ENCODE assay signal across 27 mouse cellular contexts in genomic region chr4:45480595-45480994, GRCm38 (mm10). TPM values are rescaled to one million over a fixed set of nuclear protein-coding genes. Genes with fewer than 3 reads are reported as not detected.
DNase-seq lines count a peak whose midpoint lies in the region; ATAC-seq and TF ChIP-seq lines count a peak whose summit lies in the region.
"Had no signal": no experiment of that assay in that cellular context is flagged by ENCODE, and none has a peak within 500 bp of the region (broad histone marks: within the 10 kb centered on the region; RNA-seq: fewer than 3 reads in every experiment).

No protein-coding gene starts in this region.

- no peak for TF ChIP-seq EP300 in MEL (IDR thresholded peaks at IDR 0.05; ENCODE audit: low read depth in 1 of 2, low read length in 2 of 2)
- no peak for TF ChIP-seq EP300 in liver, embryonic 14.5 days (IDR thresholded peaks at IDR 0.05; ENCODE audit: low read depth)

- DNase-seq in heart, postnatal 25 days (ENCODE audit: low spot score): no peak
- DNase-seq in kidney, postnatal 10 days: peak; percentile 27
- DNase-seq in kidney, postnatal 14 days: no peak
- no peak for DNase-seq in MEL (ENCODE audit: low read depth, low spot score)
- DNase-seq in liver, embryonic 14.5 days (ENCODE audit: low read depth in 3 of 3, low spot score in 3 of 3): no peak
- no peak for DNase-seq in adrenal gland, adult 18-20 months (ENCODE audit: low spot score in 2 of 2)
- no peak for DNase-seq in layer of hippocampus, postnatal 25 days (ENCODE audit: extremely low spot score in 1 of 2, low spot score in 1 of 2)
- DNase-seq: adrenal gland, postnatal 10 days; cerebellum, adult 2 months; cerebellum, postnatal 25 days; gastrocnemius, postnatal 10 days; heart, adult 11 months; kidney, postnatal 4 days; left cerebral cortex, postnatal 4 days; lung, adult 2 months; right cerebral cortex, postnatal 14 days; thymus, adult 2 months; thymus, postnatal 4 days had no signal

- H3K27ac ChIP-seq in heart, embryonic 12.5 days (ENCODE audit: poor library complexity, severe bottlenecking): peak overlapping the region; percentile 95
- H3K27ac ChIP-seq in MEL (ENCODE audit: control insufficient read depth, low read depth, low read length): no peak overlapping the region
- H3K27ac ChIP-seq in liver, embryonic 14.5 days: peak overlapping the region; percentile 23; the same call in 1 of the 2 replicates
- H3K27ac ChIP-seq: embryonic facial prominence, embryonic 13.5 days; hindbrain, postnatal 0 days; midbrain, embryonic 12.5 days; stomach, postnatal 0 days had no signal

- intact Hi-C loops in heart, postnatal 25 days (cut with DNase I): no loop called here

- H3K27me3 ChIP-seq in heart, embryonic 12.5 days (replicated peaks): peaks cover 9% of the 10 kb centered on the region; the same call in 1 of the 2 replicates
- H3K27me3 ChIP-seq in MEL (ENCODE audit: control insufficient read depth in 1 of 2, insufficient read depth in 2 of 2, low read length in 2 of 2): no peaks in the 10 kb centered on the region
- no peaks in the 10 kb centered on the region for H3K27me3 ChIP-seq in liver, embryonic 14.5 days (ENCODE audit: control insufficient read depth, insufficient read depth, low read length)
- H3K27me3 ChIP-seq: embryonic facial prominence, embryonic 13.5 days; midbrain, embryonic 12.5 days had no signal

- no peaks in the 10 kb centered on the region for H3K36me3 ChIP-seq in heart, embryonic 12.5 days
- H3K36me3 ChIP-seq in MEL (ENCODE audit: control insufficient read depth in 1 of 2, insufficient read depth in 2 of 2, low read length in 2 of 2): no peaks in the 10 kb centered on the region; a peak in 1 of 4 replicates
- H3K36me3 ChIP-seq in liver, embryonic 14.5 days (replicated peaks; ENCODE audit: control insufficient read depth, insufficient read depth, low read depth): no peaks in the 10 kb centered on the region; the same call in 1 of the 2 replicates
- H3K36me3 ChIP-seq: midbrain, embryonic 12.5 days had no signal

- peak overlapping the region; percentile 44 for H3K9ac ChIP-seq in heart, embryonic 12.5 days
- no peak overlapping the region for H3K9ac ChIP-seq in MEL (ENCODE audit: control insufficient read depth, low read depth, low read length, poor library complexity, severe bottlenecking)
- H3K9ac ChIP-seq in liver, embryonic 14.5 days (replicated peaks): 0 out of 2 replicates have a peak overlapping the region, but pooled peaks have one; percentile 7
- H3K9ac ChIP-seq: embryonic facial prominence, embryonic 13.5 days; midbrain, embryonic 12.5 days had no signal

- 63% methylated on average over 3 of the region's 3 CpGs for WGBS in heart, embryonic 12.5 days
- WGBS in liver, embryonic 14.5 days (ENCODE audit: insufficient replicate concordance): 57% methylated on average over 3 of the region's 3 CpGs

- peaks cover 100% of the 10 kb centered on the region for H3K4me1 ChIP-seq in heart, embryonic 12.5 days (replicated peaks)
- peaks cover 0 to 5% of the 10 kb centered on the region in 2 experiments; a peak in 1 of 4 replicates for H3K4me1 ChIP-seq in MEL (ENCODE audit: control insufficient read depth in 1 of 2, insufficient read depth in 2 of 2, low read length in 2 of 2)
- H3K4me1 ChIP-seq in liver, embryonic 14.5 days (replicated peaks; ENCODE audit: control insufficient read depth in 2 of 2, insufficient read depth in 2 of 2, low read length in 1 of 2): peaks cover 62 to 64% of the 10 kb centered on the region in 2 experiments

- no peaks in the 10 kb centered on the region for H3K79me2 ChIP-seq in MEL (ENCODE audit: control insufficient read depth, insufficient read depth, low read length, poor library complexity)

- TF ChIP-seq POLR2A in MEL (IDR thresholded peaks at IDR 0.05; ENCODE audit: control insufficient read depth in 1 of 2, insufficient read depth in 1 of 2, low read depth in 1 of 2, low read length in 2 of 2, poor library complexity in 1 of 2): no peak

- H3K4me3 ChIP-seq in heart, embryonic 12.5 days: no peak overlapping the region
- H3K4me3 ChIP-seq in MEL (ENCODE audit: control insufficient read depth in 1 of 2, insufficient read depth in 1 of 2, low read depth in 2 of 2, low read length in 2 of 2): no peak overlapping the region
- no peak overlapping the region for H3K4me3 ChIP-seq in liver, embryonic 14.5 days (ENCODE audit: insufficient read depth in 1 of 2, low read depth in 2 of 2, low read length in 2 of 2)
- H3K4me3 ChIP-seq: embryonic facial prominence, embryonic 13.5 days; erythroblast, embryonic 14.5 days; midbrain, embryonic 12.5 days had no signal

- 0 out of 2 replicates have a peak overlapping the region, but pooled peaks have one; percentile 21 for H3K4me2 ChIP-seq in heart, embryonic 12.5 days
- H3K4me2 ChIP-seq in liver, embryonic 14.5 days (ENCODE audit: low read depth): no peak overlapping the region
- H3K4me2 ChIP-seq: embryonic facial prominence, embryonic 13.5 days; midbrain, embryonic 12.5 days had no signal

- TF ChIP-seq RAD21 in MEL (IDR thresholded peaks at IDR 0.05; ENCODE audit: low read depth, low read length): no peak

- H3K9me3 ChIP-seq in heart, embryonic 12.5 days (replicated peaks): no peaks in the 10 kb centered on the region
- H3K9me3 ChIP-seq in MEL (replicated peaks; ENCODE audit: insufficient read depth, low read length): no peaks in the 10 kb centered on the region
- no peaks in the 10 kb centered on the region for H3K9me3 ChIP-seq in liver, embryonic 14.5 days (ENCODE audit: control insufficient read depth, low read length)
- H3K9me3 ChIP-seq: embryonic facial prominence, embryonic 13.5 days; midbrain, embryonic 12.5 days had no signal

- ATAC-seq in heart, embryonic 12.5 days (ENCODE audit: insufficient number of reproducible peaks, low FRiP score): no peak
- no peak for ATAC-seq in liver, embryonic 14.5 days (ENCODE audit: insufficient read depth)
- ATAC-seq: activated CD4-positive, CD25-positive, alpha-beta regulatory T cell, adult 4 months; forebrain, embryonic 14.5 days; hindbrain, postnatal 0 days; intestine, embryonic 16.5 days had no signal

- TF ChIP-seq CTCF in MEL (IDR thresholded peaks at IDR 0.05 in 2 of 3, conservative IDR thresholded peaks at IDR 0.05 in 1 of 3; ENCODE audit: control insufficient read depth in 1 of 3, insufficient read depth in 1 of 3, low read depth in 2 of 3, low read length in 3 of 3, poor library complexity in 1 of 3, severe bottlenecking in 1 of 3): no peak
- no peak for TF ChIP-seq CTCF in liver, embryonic 14.5 days (IDR thresholded peaks at IDR 0.05; ENCODE audit: low read depth)

TF ChIP-seq in MEL, 35 proteins besides CTCF, POLR2A, EP300 and RAD21:
- TF ChIP-seq POLR2AphosphoS2 (IDR thresholded peaks at IDR 0.05; ENCODE audit: low read length) (no peak), GABPA (IDR thresholded peaks at IDR 0.05; ENCODE audit: low read depth, low read length) (no peak), TAL1 (IDR thresholded peaks at IDR 0.05; ENCODE audit: low read length) (no peak), MAFK (IDR thresholded peaks at IDR 0.05; ENCODE audit: borderline replicate concordance, low read depth, low read length) (peak; percentile 77)
TF ChIP-seq in MEL: peak in this region for 1.

RNA-seq across cellular contexts. Expression of gene Shb, which starts 51.7 kb away (rescaled TPM):
- polyA plus RNA-seq in heart, embryonic 12.5 days (2016; fragmentation: Nextera tagmentation; extraction: Ambion mirVana): 13.9 and 15.3 TPM in 2 replicates
- 10 to 100 TPM; 34.9 to 37.7 TPM for total RNA-seq in heart, postnatal 25 days (2021)
- 4.7 and 5.2 TPM in 2 replicates for total RNA-seq in MEL (2012; rRNA removed)
- 10 to 100 TPM in 1 of 2 experiments, not detected in 1; 13.9 TPM for polyA plus RNA-seq in MEL (2012; ENCODE audit: insufficient read depth in 1 of 2, insufficient read length in 2 of 2, low read depth in 1 of 2, low replicate concordance in 2 of 2, missing spikeins in 1 of 2)
- 6.7 and 8.8 TPM in 2 replicates for polyA plus RNA-seq in liver, embryonic 14.5 days (2012; rRNA removed)
- polyA plus RNA-seq in liver, embryonic 14.5 days (2014; fragmentation: Nextera tagmentation; extraction: Ambion mirVana): 5.0 and 6.6 TPM in 2 replicates
- 100 to 1,000 TPM in 1 of 2 experiments, 10 to 100 TPM in 1; 75.3 to 151 TPM for total RNA-seq in adrenal gland, adult 18-20 months (2021)
- 10 to 100 TPM; 16.1 to 18.8 TPM for total RNA-seq in layer of hippocampus, postnatal 25 days (2021)
- polyA plus RNA-seq: activated CD4-positive, CD25-positive, alpha-beta regulatory T cell, adult 4 months had no signal
